ENCODE assay signal across 8 mouse cellular contexts in genomic region chr9:20607100-20607974, GRCm38 (mm10). TPM values are rescaled to one million over a fixed set of nuclear protein-coding genes. Genes with fewer than 3 reads are reported as not detected.
A peak's percentile ranks its signal among the peaks of the same experiment; 100 is the strongest.
DNase-seq lines count a peak whose midpoint lies in the region; ATAC-seq and TF ChIP-seq lines count a peak whose summit lies in the region.

No protein-coding gene starts in this region.

- H3K4me3 ChIP-seq in heart, embryonic 12.5 days = peak overlapping the region; percentile 84
- peak overlapping the region; percentile 65 for H3K4me3 ChIP-seq in kidney, postnatal 0 days (replicated peaks; ENCODE audit: low read depth, low read length)
- peak overlapping the region; percentile 63 for H3K4me3 ChIP-seq in liver, embryonic 11.5 days (ENCODE audit: low read depth, low read length)
- peak overlapping the region; percentile 79 for H3K4me3 ChIP-seq in stomach, embryonic 14.5 days (ENCODE audit: low read depth, low read length)

- 0 out of 2 replicates have a peak, but pooled peaks cover 3% of the 10 kb centered on the region for H3K4me1 ChIP-seq in heart, embryonic 12.5 days (replicated peaks)
- no peaks in the 10 kb centered on the region for H3K4me1 ChIP-seq in kidney, postnatal 0 days (replicated peaks; ENCODE audit: insufficient read depth, low read length)
- H3K4me1 ChIP-seq in liver, embryonic 11.5 days (replicated peaks; ENCODE audit: control insufficient read depth, insufficient read depth, low read length) = peaks cover 3% of the 10 kb centered on the region; the same call in 1 of the 2 replicates
- no peaks in the 10 kb centered on the region for H3K4me1 ChIP-seq in stomach, embryonic 14.5 days (ENCODE audit: control insufficient read depth, insufficient read depth, low read length)

- H3K9ac ChIP-seq in heart, embryonic 12.5 days = peak overlapping the region; percentile 83
- H3K9ac ChIP-seq in kidney, postnatal 0 days (ENCODE audit: low read depth, low read length) = peak overlapping the region; percentile 88
- H3K9ac ChIP-seq in liver, embryonic 11.5 days (ENCODE audit: low read depth, low read length) = peak overlapping the region; percentile 84
- peak overlapping the region; percentile 87 for H3K9ac ChIP-seq in stomach, embryonic 14.5 days (replicated peaks; ENCODE audit: low read depth, low read length)

- no peaks in the 10 kb centered on the region for H3K27me3 ChIP-seq in heart, embryonic 12.5 days (replicated peaks)
- no peaks in the 10 kb centered on the region for H3K27me3 ChIP-seq in kidney, postnatal 0 days (ENCODE audit: insufficient read depth, low read length)
- H3K27me3 ChIP-seq in liver, embryonic 11.5 days (replicated peaks; ENCODE audit: control insufficient read depth, insufficient read depth, low read length) = no peaks in the 10 kb centered on the region
- H3K27me3 ChIP-seq in stomach, embryonic 14.5 days (ENCODE audit: control insufficient read depth, insufficient read depth, low read length) = no peaks in the 10 kb centered on the region

- peaks cover 4% of the 10 kb centered on the region; the same call in 1 of the 2 replicates for H3K9me3 ChIP-seq in heart, embryonic 12.5 days (replicated peaks)
- no peaks in the 10 kb centered on the region for H3K9me3 ChIP-seq in kidney, postnatal 0 days (replicated peaks; ENCODE audit: low read length)
- peaks cover 3% of the 10 kb centered on the region for H3K9me3 ChIP-seq in liver, embryonic 11.5 days (ENCODE audit: control insufficient read depth, low read length)
- H3K9me3 ChIP-seq in stomach, embryonic 14.5 days (ENCODE audit: control insufficient read depth, low read depth, low read length) = no peaks in the 10 kb centered on the region

- peak; percentile 96 for DNase-seq in CD4-positive helper T cell, adult 2 months (ENCODE audit: low read depth, low spot score)
- peak; percentile 86 for DNase-seq in brain, embryonic 18.5 days (ENCODE audit: low read depth, low spot score)
- peak; percentile 96 for DNase-seq in kidney, postnatal 0 days (ENCODE audit: low spot score)
- DNase-seq in liver, embryonic 11.5 days (ENCODE audit: low spot score) = peak; percentile 95
- DNase-seq in naive thymus-derived CD4-positive, alpha-beta T cell, adult 2 months (ENCODE audit: low read depth) = peak; percentile 98

- peak overlapping the region; percentile 88 for H3K4me2 ChIP-seq in heart, embryonic 12.5 days
- peak overlapping the region; percentile 74 for H3K4me2 ChIP-seq in kidney, postnatal 0 days (ENCODE audit: low read length)
- peak overlapping the region; percentile 67 for H3K4me2 ChIP-seq in liver, embryonic 11.5 days
- H3K4me2 ChIP-seq in stomach, embryonic 14.5 days (replicated peaks; ENCODE audit: low read depth, low read length) = peak overlapping the region; percentile 75

- ATAC-seq in erythroid progenitor cell, adult 5-6 weeks (replicated peaks; ENCODE audit: low FRiP score, poor library complexity, severe bottlenecking) = peak; percentile 97
- ATAC-seq in heart, embryonic 12.5 days (ENCODE audit: insufficient number of reproducible peaks, low FRiP score) = peak; percentile 86
- peak; percentile 90 for ATAC-seq in kidney, postnatal 0 days (replicated peaks; ENCODE audit: low FRiP score, low read depth)
- ATAC-seq in liver, embryonic 11.5 days (replicated peaks; ENCODE audit: low FRiP score) = peak; percentile 83
- ATAC-seq in stomach, embryonic 14.5 days (ENCODE audit: insufficient number of reproducible peaks, insufficient read depth, low FRiP score, low read depth) = peak; percentile 88

- WGBS in heart, embryonic 12.5 days = under 1% methylated on average over 57 of the region's 57 CpGs
- under 1% methylated on average over 57 of the region's 57 CpGs for WGBS in kidney, postnatal 0 days
- under 1% methylated on average over 57 of the region's 57 CpGs for WGBS in liver, embryonic 11.5 days
- under 1% methylated on average over 57 of the region's 57 CpGs for WGBS in stomach, embryonic 14.5 days

- H3K27ac ChIP-seq in heart, embryonic 12.5 days (ENCODE audit: poor library complexity, severe bottlenecking) = peak overlapping the region; percentile 97
- H3K27ac ChIP-seq in kidney, postnatal 0 days = peak overlapping the region; percentile 98
- peak overlapping the region; percentile 81 for H3K27ac ChIP-seq in liver, embryonic 11.5 days (ENCODE audit: low read depth, low read length)
- peak overlapping the region; percentile 96 for H3K27ac ChIP-seq in stomach, embryonic 14.5 days (ENCODE audit: low read length)

- H3K36me3 ChIP-seq in heart, embryonic 12.5 days = peaks cover 6% of the 10 kb centered on the region
- H3K36me3 ChIP-seq in kidney, postnatal 0 days (ENCODE audit: insufficient read depth, low read length) = 0 out of 2 replicates have a peak, but pooled peaks cover 4% of the 10 kb centered on the region
- no peaks in the 10 kb centered on the region; the same call in 1 of the 2 replicates for H3K36me3 ChIP-seq in liver, embryonic 11.5 days (ENCODE audit: control insufficient read depth, insufficient read depth, low read length)
- no peaks in the 10 kb centered on the region for H3K36me3 ChIP-seq in stomach, embryonic 14.5 days (ENCODE audit: control insufficient read depth, insufficient read depth, low read length)

- TF ChIP-seq CTCF in kidney, postnatal 0 days (IDR thresholded peaks at IDR 0.05; ENCODE audit: low read depth) = no peak

RNA-seq across cellular contexts. Expression of gene Zfp846, which starts 26.2 kb away (rescaled TPM):
- total RNA-seq in erythroid progenitor cell, adult 5-6 weeks (2015; ENCODE audit: low replicate concordance) = 1.8 and 4.2 TPM in 2 replicates
- 0.77 and 5.4 TPM in 2 replicates for total RNA-seq in erythroid progenitor cell, adult 5-6 weeks (2017; ENCODE audit: low replicate concordance)
- polyA plus RNA-seq in heart, embryonic 12.5 days (2016; fragmentation: Nextera tagmentation; extraction: Ambion mirVana) = 10.1 and 10.7 TPM in 2 replicates
- polyA plus RNA-seq in kidney, postnatal 0 days (2015; fragmentation: Nextera tagmentation; extraction: Ambion mirVana) = 10.0 and 12.3 TPM in 2 replicates
- 6.6 and 7.0 TPM in 2 replicates for polyA plus RNA-seq in liver, embryonic 11.5 days (2014; fragmentation: Nextera tagmentation; extraction: Ambion mirVana)
- 20.9 and 28.6 TPM in 2 replicates for polyA plus RNA-seq in stomach, embryonic 14.5 days (2014; fragmentation: Nextera tagmentation; extraction: Ambion mirVana)

RNA-seq across cellular contexts. Expression of gene Ubl5, which starts 35.3 kb away (rescaled TPM):
- total RNA-seq in erythroid progenitor cell, adult 5-6 weeks (2015; ENCODE audit: low replicate concordance) = 158 and 182 TPM in 2 replicates
- 36.3 and 42.1 TPM in 2 replicates for total RNA-seq in erythroid progenitor cell, adult 5-6 weeks (2017; ENCODE audit: low replicate concordance)
- polyA plus RNA-seq in heart, embryonic 12.5 days (2016; fragmentation: Nextera tagmentation; extraction: Ambion mirVana) = 362 and 384 TPM in 2 replicates
- polyA plus RNA-seq in kidney, postnatal 0 days (2015; fragmentation: Nextera tagmentation; extraction: Ambion mirVana) = 446 and 511 TPM in 2 replicates
- polyA plus RNA-seq in liver, embryonic 11.5 days (2014; fragmentation: Nextera tagmentation; extraction: Ambion mirVana) = 324 and 349 TPM in 2 replicates
- polyA plus RNA-seq in stomach, embryonic 14.5 days (2014; fragmentation: Nextera tagmentation; extraction: Ambion mirVana) = 362 and 386 TPM in 2 replicates

RNA-seq across cellular contexts. Expression of gene Fbxl12, which starts 37.2 kb away (rescaled TPM):
- total RNA-seq in erythroid progenitor cell, adult 5-6 weeks (2015; ENCODE audit: low replicate concordance) = 21.3 and 21.8 TPM in 2 replicates
- 4.6 and 11.6 TPM in 2 replicates for total RNA-seq in erythroid progenitor cell, adult 5-6 weeks (2017; ENCODE audit: low replicate concordance)
- polyA plus RNA-seq in heart, embryonic 12.5 days (2016; fragmentation: Nextera tagmentation; extraction: Ambion mirVana) = 18.7 and 19.4 TPM in 2 replicates
- polyA plus RNA-seq in kidney, postnatal 0 days (2015; fragmentation: Nextera tagmentation; extraction: Ambion mirVana) = 16.0 and 17.9 TPM in 2 replicates
- polyA plus RNA-seq in liver, embryonic 11.5 days (2014; fragmentation: Nextera tagmentation; extraction: Ambion mirVana) = 8.1 and 9.1 TPM in 2 replicates
- polyA plus RNA-seq in stomach, embryonic 14.5 days (2014; fragmentation: Nextera tagmentation; extraction: Ambion mirVana) = 12.2 and 13.5 TPM in 2 replicates

RNA-seq across cellular contexts. Expression of gene Pin1, which starts 44.6 kb away (rescaled TPM):
- 4.2 and 10.1 TPM in 2 replicates for total RNA-seq in erythroid progenitor cell, adult 5-6 weeks (2015; ENCODE audit: low replicate concordance)
- total RNA-seq in erythroid progenitor cell, adult 5-6 weeks (2017; ENCODE audit: low replicate concordance) = 6.3 and 8.5 TPM in 2 replicates
- polyA plus RNA-seq in heart, embryonic 12.5 days (2016; fragmentation: Nextera tagmentation; extraction: Ambion mirVana) = 43.4 and 44.3 TPM in 2 replicates
- polyA plus RNA-seq in kidney, postnatal 0 days (2015; fragmentation: Nextera tagmentation; extraction: Ambion mirVana) = 41.5 and 44.1 TPM in 2 replicates
- polyA plus RNA-seq in liver, embryonic 11.5 days (2014; fragmentation: Nextera tagmentation; extraction: Ambion mirVana) = 58.8 and 59.7 TPM in 2 replicates
- 45.7 and 46.5 TPM in 2 replicates for polyA plus RNA-seq in stomach, embryonic 14.5 days (2014; fragmentation: Nextera tagmentation; extraction: Ambion mirVana)

Comparison
In these comparisons a context has a peak if more than half of its experiments do, and no peak if none do; other contexts are left out.
1. Peak in every context shown above with its lines: DNase-seq, ATAC-seq, H3K4me3 ChIP-seq and H3K27ac ChIP-seq.